Mouse (Mus musculus) CH12.LX (cell line): Measurements from ENCODE around the gene Cln5. TPM values are rescaled to one million over a fixed set of nuclear protein-coding genes. Genes with fewer than 3 reads are reported as not detected.

Experiments used
- DNase-seq: peaks from one replicate; pipeline ENCODE4 v3.0.0-alpha.2; 2013; ENCODE audit errors: extremely low read depth
- H3K27ac ChIP-seq: 2 replicates; pipeline ENCODE4 v1.5.1; 2012; ENCODE audit warnings: low read depth, mild to moderate bottlenecking, control low read depth, moderate library complexity; ENCODE audit not compliant: insufficient read depth
- H3K27me3 ChIP-seq: replicated peaks from 2 replicates; pipeline ENCODE3; 2012; ENCODE audit warnings: inconsistent platforms
- H3K36me3 ChIP-seq, 2 experiments: replicated peaks in 1 of 2; 2 replicates each; pipeline versions ENCODE3 to v1.6.1; 2012; ENCODE audit warnings: inconsistent platforms in 1 of 2, low read length in 1 of 2, mild to moderate bottlenecking in 1 of 2, mixed read lengths in 1 of 2, moderate library complexity in 1 of 2; ENCODE audit not compliant: control insufficient read depth in 1 of 2, insufficient read depth in 1 of 2
- H3K4me1 ChIP-seq, 2 experiments: 2 replicates each; pipeline ENCODE4 v1.6.1; 2012; ENCODE audit warnings: inconsistent platforms in 1 of 2, moderate library complexity in 1 of 2; ENCODE audit not compliant: insufficient read depth in 2 of 2, control insufficient read depth in 1 of 2
- H3K4me2 ChIP-seq: 2 replicates; pipeline ENCODE4 v1.6.1; 2012; ENCODE audit warnings: low read depth, mild to moderate bottlenecking, control low read depth; ENCODE audit not compliant: poor library complexity, insufficient read depth, severe bottlenecking
- H3K4me3 ChIP-seq, 3 experiments: fragments of 150-350 bp in 1 of 3; sonication (generic) in 1 of 3; replicated peaks in 1 of 3; 2 replicates each; pipeline versions ENCODE3 to v1.5.1; 2011 to 2012; ENCODE audit warnings: low read depth in 2 of 3, low read length in 2 of 3, mild to moderate bottlenecking in 2 of 3, moderate library complexity in 2 of 3, control low read depth in 1 of 3, improper control_type of control experiment in 1 of 3, inconsistent platforms in 1 of 3, mixed read lengths in 1 of 3; ENCODE audit not compliant: poor library complexity in 1 of 3
- H3K79me2 ChIP-seq: replicated peaks from 2 replicates; pipeline ENCODE4 v1.6.1; 2012; ENCODE audit warnings: mild to moderate bottlenecking, moderate library complexity; ENCODE audit not compliant: control insufficient read depth, poor library complexity, insufficient read depth, severe bottlenecking; ENCODE audit errors: extremely low read depth
- H3K9ac ChIP-seq: 2 replicates; pipeline ENCODE4 v1.6.1; 2012; ENCODE audit warnings: low read depth, mild to moderate bottlenecking, control low read depth, moderate library complexity; ENCODE audit not compliant: insufficient read depth
- H3K9me3 ChIP-seq: replicated peaks from 2 replicates; pipeline ENCODE3; 2012; ENCODE audit warnings: low read length, inconsistent platforms, mixed read lengths
- CHD1 ChIP-seq: IDR thresholded peaks from 2 replicates; pipeline ENCODE4 v1.6.1; 2012; ENCODE audit warnings: low read depth, low read length, improper control_type of control experiment, inconsistent platforms
- E2F4 ChIP-seq: IDR thresholded peaks from 2 replicates; pipeline ENCODE4 v1.6.1; 2011; ENCODE audit warnings: low read depth, low read length, improper control_type of control experiment; ENCODE audit not compliant: insufficient replicate concordance
- EP300 ChIP-seq: IDR thresholded peaks from 2 replicates; pipeline ENCODE4 v1.6.1; 2011; ENCODE audit warnings: low read length, improper control_type of control experiment
- GABPA ChIP-seq: IDR thresholded peaks from 2 replicates; pipeline ENCODE4 v1.6.1; 2012; ENCODE audit warnings: low read depth, low read length, improper control_type of control experiment, inconsistent platforms; ENCODE audit not compliant: insufficient replicate concordance
- JUND ChIP-seq: conservative IDR thresholded peaks from 2 replicates; pipeline ENCODE4 v1.6.1; 2011; ENCODE audit warnings: low read depth, low read length, improper control_type of control experiment
- MAX ChIP-seq: IDR thresholded peaks from 2 replicates; pipeline ENCODE4 v1.6.1; 2011; ENCODE audit warnings: low read length, improper control_type of control experiment
- MAZ ChIP-seq: IDR thresholded peaks from 2 replicates; pipeline ENCODE4 v1.6.1; 2012; ENCODE audit warnings: low read depth, mild to moderate bottlenecking, inconsistent platforms, low read length, improper control_type of control experiment, moderate library complexity
- MEF2A ChIP-seq: IDR thresholded peaks from 2 replicates; pipeline ENCODE4 v1.6.1; 2014; ENCODE audit warnings: low read depth, mild to moderate bottlenecking, inconsistent platforms, low read length, improper control_type of control experiment, borderline replicate concordance
- MXI1 ChIP-seq: IDR thresholded peaks from 2 replicates; pipeline ENCODE4 v1.6.1; 2011; ENCODE audit warnings: mild to moderate bottlenecking, low read depth, low read length, improper control_type of control experiment
- POLR2A ChIP-seq: IDR thresholded peaks from 2 replicates; pipeline ENCODE4 v1.6.1; 2011; ENCODE audit warnings: low read depth, mild to moderate bottlenecking, improper control_type of control experiment, low read length
- POLR2AphosphoS2 ChIP-seq: IDR thresholded peaks from 2 replicates; pipeline ENCODE4 v1.6.1; 2011; ENCODE audit warnings: low read depth, low read length, improper control_type of control experiment
- RAD21 ChIP-seq: IDR thresholded peaks from 2 replicates; pipeline ENCODE4 v1.6.1; 2011; ENCODE audit warnings: low read depth, mild to moderate bottlenecking, low read length, improper control_type of control experiment, moderate library complexity
- SIN3A ChIP-seq: IDR thresholded peaks from 2 replicates; pipeline ENCODE4 v1.6.1; 2012; ENCODE audit warnings: low read length, improper control_type of control experiment, inconsistent platforms
- SMC3 ChIP-seq: IDR thresholded peaks from 2 replicates; pipeline ENCODE4 v1.6.1; 2011; ENCODE audit warnings: low read depth, low read length, improper control_type of control experiment
- TCF12 ChIP-seq: IDR thresholded peaks from 2 replicates; pipeline ENCODE4 v1.6.1; 2014; ENCODE audit warnings: low read depth, mild to moderate bottlenecking, inconsistent platforms, low read length, improper control_type of control experiment
- UBTF ChIP-seq: IDR thresholded peaks from 2 replicates; pipeline ENCODE4 v1.6.1; 2012; ENCODE audit warnings: low read depth, mild to moderate bottlenecking, inconsistent platforms, low read length, improper control_type of control experiment, moderate library complexity
- USF1 ChIP-seq: IDR thresholded peaks from 2 replicates; pipeline ENCODE4 v1.6.1; 2014; ENCODE audit warnings: low read depth, mild to moderate bottlenecking, inconsistent platforms, low read length, improper control_type of control experiment
- USF2 ChIP-seq: conservative IDR thresholded peaks from 2 replicates; pipeline ENCODE4 v1.6.1; 2011; ENCODE audit warnings: low read depth, low read length, improper control_type of control experiment
- ZKSCAN1 ChIP-seq: IDR thresholded peaks from 2 replicates; pipeline ENCODE4 v1.6.1; 2012; ENCODE audit warnings: low read depth, inconsistent platforms, low read length, improper control_type of control experiment, borderline replicate concordance
- ZMIZ1 ChIP-seq: IDR thresholded peaks from 2 replicates; pipeline ENCODE4 v1.6.1; 2012; ENCODE audit warnings: low read depth, mild to moderate bottlenecking, inconsistent platforms, low read length, improper control_type of control experiment
- ZNF384 ChIP-seq: IDR thresholded peaks from 2 replicates; pipeline ENCODE4 v1.6.1; 2012; ENCODE audit warnings: low read depth, low read length, improper control_type of control experiment, inconsistent platforms
- dilution Hi-C: fragments of 300-500 bp; cut with MboI; formaldehyde crosslinking; loops from 2 replicates; pipeline ENCODE4 v1.14.3; 2020; ENCODE audit warnings: low sequenced_read_pairs; ENCODE audit not compliant: extremely low pct_unique_long_range_greater_than_20kb, extremely low pct_ligation_motif_present
- in situ Hi-C: fragments of 300-500 bp; cut with MboI; formaldehyde crosslinking; loops from 3 replicates; pipeline ENCODE4 v1.14.3; 2019; ENCODE audit warnings: low sequenced_read_pairs, low pct_ligation_motif_present, low pct_unique_long_range_greater_than_20kb, mixed read lengths
- polyA plus RNA-seq: library from polyadenylated mRNA; unstranded; fragments of >175 nt; gene quantifications from 2 replicates; pipeline ENCODE4 v1.2.1, GENCODE M21; 2012; ENCODE audit warnings: low read depth; ENCODE audit not compliant: insufficient read length
- total RNA-seq, 2 experiments: library from RNA; depleted of rRNA; stranded (reverse); fragments of 300-350 nt in 1 of 2; fragments of >200 nt in 1 of 2; gene quantifications; 2 replicates each; pipeline ENCODE4 v1.2.3; 2012 to 2014

Gene Cln5
- total and polyA plus RNA-seq, 3 experiments: 29.2 to 62.0 (median 34.7) TPM

DNA sequence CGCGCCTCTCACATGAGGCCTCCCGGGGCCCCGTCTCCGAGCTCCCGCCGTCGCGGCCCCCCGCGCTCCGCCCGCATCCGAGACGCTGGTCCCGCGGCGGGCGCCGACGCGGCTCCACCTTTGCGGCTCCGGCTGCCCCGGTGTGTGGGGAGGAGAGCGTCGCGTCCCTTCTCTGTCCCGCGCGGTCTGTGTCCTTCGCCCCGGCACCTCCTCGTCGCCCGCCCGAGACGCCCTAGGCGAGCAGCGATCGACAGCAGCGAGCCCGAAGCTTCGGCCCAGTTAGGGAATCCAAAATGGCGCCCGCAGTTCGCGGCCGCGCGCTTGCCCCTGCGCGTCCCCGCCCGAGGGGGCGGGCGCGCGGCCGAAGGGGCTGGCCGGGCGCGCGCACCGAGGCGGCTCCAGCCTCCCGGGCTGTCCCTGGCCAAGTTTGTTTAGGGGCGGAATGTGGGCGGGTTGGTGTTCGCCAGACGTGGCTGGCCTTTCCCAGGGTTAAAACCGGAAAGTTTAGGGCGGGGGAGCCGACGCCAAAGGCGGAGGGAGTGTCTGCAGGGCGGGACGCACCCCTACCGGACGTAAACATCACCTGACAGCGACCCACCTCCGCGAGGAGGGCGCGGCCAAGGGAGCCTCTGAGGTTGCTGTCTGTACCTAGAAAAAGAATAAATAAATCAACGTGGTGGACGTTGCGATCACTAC lies 29.4 kb downstream of the Cln5 start, which contains the start of gene Fbxl3 (continued):
- TF ChIP-seq SMC3 (no peak), SIN3A (peak; percentile 98), MAZ (peak; percentile 89), ZKSCAN1 (no peak), JUND (no peak)

DNA sequence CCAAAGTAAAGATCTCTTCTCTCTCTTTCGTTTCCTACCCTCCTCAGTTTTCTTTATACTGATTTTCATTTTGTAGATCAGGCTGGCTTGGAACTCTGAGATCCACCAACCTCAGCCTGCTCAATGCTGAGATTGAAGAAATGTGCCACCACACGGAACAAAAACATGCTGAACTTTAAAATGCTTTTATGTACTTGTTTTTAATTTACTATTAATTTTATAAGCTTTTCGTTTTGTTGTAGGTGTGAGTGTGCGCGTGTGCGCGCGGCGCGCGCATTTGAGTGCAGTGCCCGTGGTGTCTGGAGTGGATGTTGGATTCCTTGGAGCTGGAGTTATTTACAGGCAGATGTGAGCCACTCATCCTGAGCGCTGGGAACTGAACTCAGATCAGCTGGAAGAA lies 30.3 kb downstream of the Cln5 start:
- no peak for DNase-seq
- no peaks in the 10 kb centered on the region for H3K27me3 ChIP-seq
- TF ChIP-seq POLR2AphosphoS2 (no peak), SMC3 (no peak), SIN3A (no peak), MAX (no peak), CHD1 (no peak), JUND (no peak), ZKSCAN1 (no peak), USF2 (no peak), UBTF (no peak), ZMIZ1 (no peak), POLR2A (no peak), MXI1 (no peak), GABPA (no peak), USF1 (no peak), RAD21 (no peak), TCF12 (no peak), MEF2A (no peak), EP300 (no peak), E2F4 (no peak), ZNF384 (no peak)
- dilution Hi-C loops (no loop called here), in situ Hi-C loops (no loop called here)
- H3K9me3 ChIP-seq: no peaks in the 10 kb centered on the region
- no peak overlapping the region for H3K27ac ChIP-seq
- no peak overlapping the region for H3K9ac ChIP-seq
- peaks cover 7 to 32% of the 10 kb centered on the region in 2 experiments; a peak in 3 of 4 replicates for H3K4me1 ChIP-seq
- H3K79me2 ChIP-seq: peaks cover 19% of the 10 kb centered on the region
- no peak overlapping the region for H3K4me3 ChIP-seq
- no peak overlapping the region for H3K4me2 ChIP-seq
- peaks cover 6 to 14% of the 10 kb centered on the region in 2 experiments for H3K36me3 ChIP-seq
